Mouse (Mus musculus): Measurements from ENCODE around the gene Pdzk1.

- TF ChIP-seq CTCF (IDR thresholded peaks at IDR 0.05; ENCODE audit: borderline replicate concordance, control insufficient read depth, extremely low read depth, insufficient read depth, low read length, poor library complexity) (no peak), POLR2A (IDR thresholded peaks at IDR 0.05; ENCODE audit: control insufficient read depth, extremely low read depth, insufficient read depth, low read length, poor library complexity) (no peak)
Measured at GRCm38 (mm10) chr3:96836414-96836813, 7.3 kb downstream of the Pdzk1 start.

Data from thymus, adult 2 months (tissue).